Mouse (Mus musculus): ENCODE data around the gene Mrtfa. TPM values are rescaled to one million over a fixed set of nuclear protein-coding genes. Genes with fewer than 3 reads are reported as not detected.
A peak's percentile ranks its signal among the peaks of the same experiment; 100 is the strongest.

Gene Mrtfa
- polyA plus RNA-seq, 1 experiment from 2014 or later: 29.2 TPM

- Histone ChIP-seq H3K36me3 (no peaks in the 10 kb centered on the region), H3K4me3 (no peak overlapping the region), H3K4me2 (replicated peaks) (no peak overlapping the region), H3K9me3 (no peaks in the 10 kb centered on the region), H3K27me3 (no peaks in the 10 kb centered on the region), H3K4me1 (peaks cover 16% of the 10 kb centered on the region), H3K27ac (replicated peaks) (no peak overlapping the region), H3K9ac (replicated peaks) (no peak overlapping the region)
- ATAC-seq (ENCODE audit: low FRiP score, low read depth): no peak
- WGBS: 73% methylated on average over 11 of the region's 11 CpGs
Measured at GRCm38 (mm10) chr15:81141956-81142576, 48.5 kb downstream of the Mrtfa start.

- Histone ChIP-seq H3K9me3 (no peaks in the 10 kb centered on the region), H3K9ac (replicated peaks) (no peak overlapping the region), H3K36me3 (no peaks in the 10 kb centered on the region), H3K4me1 (peaks cover 16% of the 10 kb centered on the region), H3K4me3 (no peak overlapping the region), H3K27me3 (no peaks in the 10 kb centered on the region), H3K27ac (replicated peaks) (no peak overlapping the region), H3K4me2 (replicated peaks) (no peak overlapping the region)
- 81% methylated on average over 5 of the region's 5 CpGs for WGBS
- ATAC-seq (ENCODE audit: low FRiP score, low read depth): no peak
Measured at GRCm38 (mm10) chr15:81140004-81140403, 50.6 kb downstream of the Mrtfa start.

GRCm38 (mm10) chr15:81137298-81137697, 53.3 kb downstream of the Mrtfa start:
- no peaks in the 10 kb centered on the region for H3K36me3 ChIP-seq
- H3K27ac ChIP-seq (replicated peaks): no peak overlapping the region
- peaks cover 6% of the 10 kb centered on the region; the same call in 1 of the 2 replicates for H3K4me1 ChIP-seq
- no peak overlapping the region for H3K9ac ChIP-seq (replicated peaks)
- H3K9me3 ChIP-seq: no peaks in the 10 kb centered on the region
- H3K27me3 ChIP-seq: no peaks in the 10 kb centered on the region
- WGBS: 29% methylated on average over 6 of the region's 6 CpGs
- no peak overlapping the region for H3K4me2 ChIP-seq (replicated peaks)
- H3K4me3 ChIP-seq: no peak overlapping the region
- no peak for ATAC-seq (ENCODE audit: low FRiP score, low read depth)

GRCm38 (mm10) chr15:81133781-81134180, 56.8 kb downstream of the Mrtfa start:
- H3K27me3 ChIP-seq: no peaks in the 10 kb centered on the region
- no peak overlapping the region for H3K4me3 ChIP-seq
- 100% methylated on average over 2 of the region's 2 CpGs for WGBS
- H3K4me2 ChIP-seq (replicated peaks): no peak overlapping the region
- ATAC-seq (ENCODE audit: low FRiP score, low read depth): no peak
- H3K27ac ChIP-seq (replicated peaks): no peak overlapping the region
- H3K4me1 ChIP-seq: peaks cover 11% of the 10 kb centered on the region; the same call in 1 of the 2 replicates
- no peaks in the 10 kb centered on the region for H3K36me3 ChIP-seq
- H3K9ac ChIP-seq (replicated peaks): no peak overlapping the region
- no peaks in the 10 kb centered on the region for H3K9me3 ChIP-seq

- Histone ChIP-seq H3K9ac (replicated peaks) (no peak overlapping the region), H3K27me3 (no peaks in the 10 kb centered on the region)
- 94% methylated on average over 5 of the region's 5 CpGs for WGBS
Measured at GRCm38 (mm10) chr15:81131152-81131551, 59.4 kb downstream of the Mrtfa start.

GRCm38 (mm10) chr15:81129970-81130369, 60.6 kb downstream of the Mrtfa start:
- H3K36me3 ChIP-seq: no peaks in the 10 kb centered on the region
- no peaks in the 10 kb centered on the region for H3K9me3 ChIP-seq
- H3K9ac ChIP-seq (replicated peaks): no peak overlapping the region
- H3K27me3 ChIP-seq: no peaks in the 10 kb centered on the region
- H3K27ac ChIP-seq (replicated peaks): no peak overlapping the region
- no peak overlapping the region for H3K4me3 ChIP-seq
- H3K4me1 ChIP-seq: peaks cover 8% of the 10 kb centered on the region; the same call in 1 of the 2 replicates
- no peak for ATAC-seq (ENCODE audit: low FRiP score, low read depth)
- no peak overlapping the region for H3K4me2 ChIP-seq (replicated peaks)
- 85% methylated on average over 8 of the region's 8 CpGs for WGBS

More at GRCm38 (mm10) chr15:81131152-81131551, 59.4 kb downstream of the Mrtfa start:
- Histone ChIP-seq H3K4me2 (replicated peaks) (no peak overlapping the region), H3K4me1 (peaks cover 8% of the 10 kb centered on the region; the same call in 1 of the 2 replicates), H3K36me3 (no peaks in the 10 kb centered on the region), H3K9me3 (no peaks in the 10 kb centered on the region), H3K27ac (replicated peaks) (no peak overlapping the region), H3K4me3 (no peak overlapping the region)
- ATAC-seq (ENCODE audit: low FRiP score, low read depth): no peak

- no peak for ATAC-seq (ENCODE audit: low FRiP score, low read depth)
- no peak overlapping the region for H3K4me2 ChIP-seq (replicated peaks)
- peaks cover 8% of the 10 kb centered on the region; the same call in 1 of the 2 replicates for H3K4me1 ChIP-seq
- 87% methylated on average over 5 of the region's 5 CpGs for WGBS
- H3K9me3 ChIP-seq: no peaks in the 10 kb centered on the region
- H3K4me3 ChIP-seq: no peak overlapping the region
- no peaks in the 10 kb centered on the region for H3K27me3 ChIP-seq
- H3K9ac ChIP-seq (replicated peaks): no peak overlapping the region
- H3K36me3 ChIP-seq: no peaks in the 10 kb centered on the region
- H3K27ac ChIP-seq (replicated peaks): no peak overlapping the region
Measured at GRCm38 (mm10) chr15:81128155-81128838, 62.3 kb downstream of the Mrtfa start.

- 97% methylated on average over 2 of the region's 2 CpGs for WGBS
Measured at GRCm38 (mm10) chr15:81124282-81124681, 66.3 kb downstream of the Mrtfa start.

GRCm38 (mm10) chr15:81123122-81123521, 67.4 kb downstream of the Mrtfa start:
- no peak for ATAC-seq (ENCODE audit: low FRiP score, low read depth)
- H3K4me2 ChIP-seq (replicated peaks): no peak overlapping the region
- H3K9ac ChIP-seq (replicated peaks): no peak overlapping the region
- H3K27me3 ChIP-seq: no peaks in the 10 kb centered on the region
- 0 out of 2 replicates have a peak overlapping the region, but pooled peaks have one; percentile 1 for H3K27ac ChIP-seq (replicated peaks)
- no peaks in the 10 kb centered on the region for H3K9me3 ChIP-seq
- H3K4me3 ChIP-seq: no peak overlapping the region
- no peaks in the 10 kb centered on the region for H3K36me3 ChIP-seq
- H3K4me1 ChIP-seq: peaks cover 9% of the 10 kb centered on the region; the same call in 1 of the 2 replicates
- 86% methylated on average over 5 of the region's 5 CpGs for WGBS

More at GRCm38 (mm10) chr15:81124282-81124681, 66.3 kb downstream of the Mrtfa start:
- no peaks in the 10 kb centered on the region for H3K27me3 ChIP-seq
- no peaks in the 10 kb centered on the region for H3K9me3 ChIP-seq
- H3K4me2 ChIP-seq (replicated peaks): no peak overlapping the region
- ATAC-seq (ENCODE audit: low FRiP score, low read depth): no peak
- no peak overlapping the region for H3K4me3 ChIP-seq
- no peaks in the 10 kb centered on the region for H3K36me3 ChIP-seq
- peaks cover 14% of the 10 kb centered on the region for H3K4me1 ChIP-seq
- H3K9ac ChIP-seq (replicated peaks): no peak overlapping the region
- no peak overlapping the region for H3K27ac ChIP-seq (replicated peaks)

- Histone ChIP-seq H3K4me3 (no peak overlapping the region), H3K4me1 (peaks cover 9% of the 10 kb centered on the region; the same call in 1 of the 2 replicates), H3K4me2 (replicated peaks) (no peak overlapping the region), H3K9ac (replicated peaks) (no peak overlapping the region), H3K27ac (replicated peaks) (peak overlapping the region; percentile 58; the same call in 1 of the 2 replicates), H3K36me3 (no peaks in the 10 kb centered on the region), H3K27me3 (no peaks in the 10 kb centered on the region), H3K9me3 (no peaks in the 10 kb centered on the region)
- no peak for ATAC-seq (ENCODE audit: low FRiP score, low read depth)
- 35% methylated on average over 4 of the region's 4 CpGs for WGBS
Measured at GRCm38 (mm10) chr15:81122535-81122934, 68.0 kb downstream of the Mrtfa start.

- no peak overlapping the region for H3K4me3 ChIP-seq
- H3K4me2 ChIP-seq (replicated peaks): no peak overlapping the region
- ATAC-seq (ENCODE audit: low FRiP score, low read depth): no peak
- no peaks in the 10 kb centered on the region for H3K27me3 ChIP-seq
- peaks cover 9% of the 10 kb centered on the region; the same call in 1 of the 2 replicates for H3K4me1 ChIP-seq
- H3K9ac ChIP-seq (replicated peaks): no peak overlapping the region
- H3K27ac ChIP-seq (replicated peaks): peak overlapping the region; percentile 58
- H3K36me3 ChIP-seq: no peaks in the 10 kb centered on the region
- H3K9me3 ChIP-seq: no peaks in the 10 kb centered on the region
- 46% methylated on average over 2 of the region's 2 CpGs for WGBS
Measured at GRCm38 (mm10) chr15:81122078-81122477, 68.5 kb downstream of the Mrtfa start.

GRCm38 (mm10) chr15:81120946-81121345, 69.6 kb downstream of the Mrtfa start:
- Histone ChIP-seq H3K4me3 (no peak overlapping the region), H3K4me1 (peaks cover 9% of the 10 kb centered on the region; the same call in 1 of the 2 replicates), H3K9ac (replicated peaks) (no peak overlapping the region), H3K27ac (replicated peaks) (no peak overlapping the region), H3K27me3 (no peaks in the 10 kb centered on the region), H3K9me3 (no peaks in the 10 kb centered on the region), H3K4me2 (replicated peaks) (no peak overlapping the region), H3K36me3 (no peaks in the 10 kb centered on the region)
- ATAC-seq (ENCODE audit: low FRiP score, low read depth): no peak
- WGBS: 78% methylated on average over 7 of the region's 7 CpGs

All from midbrain, embryonic 12.5 days (tissue).